Mouse (Mus musculus): ENCODE data around the gene Fam192a. TPM values are rescaled to one million over a fixed set of nuclear protein-coding genes. Genes with fewer than 3 reads are reported as not detected.

Gene Fam192a
- polyA plus RNA-seq, 1 experiment from 2014 or later, result 149 TPM

DNA sequence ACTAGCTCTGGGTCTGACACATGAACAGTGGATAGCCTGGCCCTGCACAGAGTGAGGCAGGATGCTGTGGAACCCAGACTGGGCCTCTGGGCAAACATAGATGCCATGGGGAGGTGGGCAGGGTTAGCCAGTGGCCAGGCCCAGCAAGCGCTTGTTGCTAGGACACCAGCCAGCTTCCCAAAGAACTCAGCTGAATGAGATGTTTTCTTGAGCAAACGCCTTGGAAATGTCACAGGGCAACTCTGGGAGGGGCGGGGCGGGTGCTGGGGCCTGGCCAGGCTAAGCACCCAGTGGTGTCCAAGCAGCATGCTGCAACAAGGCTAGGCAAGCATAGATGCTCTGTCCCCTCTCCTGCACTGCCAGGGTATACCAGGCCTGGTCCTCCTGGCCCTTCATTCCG, 40.5 kb downstream of the Fam192a start:
- Histone ChIP-seq H3K27ac (no peak overlapping the region), H3K79me2 (ENCODE audit: inconsistent target) (no peaks in the 10 kb centered on the region), H3K4me3 (ENCODE audit: inconsistent target) (no peak overlapping the region), H3K36me3 (ENCODE audit: inconsistent target) (peaks cover 33% of the 10 kb centered on the region; the same call in 1 of the 2 replicates)
- 100% methylated on average over 5 of the region's 5 CpGs for whole genome bisulfite sequencing (ENCODE audit: missing documents)

GRCm38 (mm10) chr8:94557281-94557680, 44.5 kb downstream of the Fam192a start:
- WGBS (ENCODE audit: missing documents), result 89% methylated on average over 3 of the region's 3 CpGs
- no peak overlapping the region for H3K27ac ChIP-seq

GRCm38 (mm10) chr8:94552696-94553095, 49.1 kb downstream of the Fam192a start:
- H3K79me2 ChIP-seq (ENCODE audit: inconsistent target), result peaks cover 2% of the 10 kb centered on the region; the same call in 1 of the 2 replicates
- WGBS (ENCODE audit: missing documents), result 76% methylated on average over 2 of the region's 2 CpGs
- H3K27ac ChIP-seq, result no peak overlapping the region
- H3K4me3 ChIP-seq (ENCODE audit: inconsistent target), result no peak overlapping the region
- H3K36me3 ChIP-seq (ENCODE audit: inconsistent target), result 0 out of 2 replicates have a peak, but pooled peaks cover 8% of the 10 kb centered on the region

More at GRCm38 (mm10) chr8:94557281-94557680, 44.5 kb downstream of the Fam192a start:
- Histone ChIP-seq H3K79me2 (ENCODE audit: inconsistent target) (no peaks in the 10 kb centered on the region), H3K36me3 (ENCODE audit: inconsistent target) (peaks cover 25% of the 10 kb centered on the region; the same call in 1 of the 2 replicates), H3K4me3 (ENCODE audit: inconsistent target) (no peak overlapping the region)

- Histone ChIP-seq H3K79me2 (ENCODE audit: inconsistent target) (peaks cover 11% of the 10 kb centered on the region; the same call in 1 of the 2 replicates), H3K36me3 (ENCODE audit: inconsistent target) (0 out of 2 replicates have a peak, but pooled peaks cover 5% of the 10 kb centered on the region), H3K4me3 (ENCODE audit: inconsistent target) (no peak overlapping the region), H3K27ac (peak overlapping the region; percentile 84)
- WGBS (ENCODE audit: missing documents), result 60% methylated on average over 17 of the region's 17 CpGs
Measured at GRCm38 (mm10) chr8:94551471-94552422, 50.0 kb downstream of the Fam192a start.

- H3K4me3 ChIP-seq (ENCODE audit: inconsistent target), result no peak overlapping the region
- WGBS (ENCODE audit: missing documents), result 64% methylated on average over 5 of the region's 5 CpGs
- no peaks in the 10 kb centered on the region for H3K36me3 ChIP-seq (ENCODE audit: inconsistent target)
- peak overlapping the region; percentile 84 for H3K27ac ChIP-seq
- H3K79me2 ChIP-seq (ENCODE audit: inconsistent target), result peaks cover 22% of the 10 kb centered on the region; the same call in 1 of the 2 replicates
Measured at GRCm38 (mm10) chr8:94549998-94550397, 51.8 kb downstream of the Fam192a start.

DNA sequence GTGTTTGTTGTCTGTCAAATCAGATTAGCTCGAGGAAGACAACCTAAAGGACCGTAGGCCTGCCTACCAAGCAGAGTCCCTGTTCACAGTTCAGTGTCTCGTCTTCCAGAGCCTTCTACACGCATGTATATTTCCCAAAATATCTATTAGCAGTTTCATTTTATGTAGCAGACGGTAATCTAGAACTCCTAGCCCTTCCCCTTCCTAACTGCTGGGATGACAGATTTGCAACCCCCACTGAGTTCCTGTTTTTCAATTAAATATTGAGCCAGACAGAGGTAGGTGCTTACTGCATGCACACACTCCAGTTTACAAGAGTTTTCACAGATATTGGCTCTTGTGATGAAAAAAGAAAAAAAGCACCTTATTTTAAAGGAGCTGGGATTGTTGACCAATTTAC, 52.3 kb downstream of the Fam192a start:
- peaks cover 23% of the 10 kb centered on the region; the same call in 1 of the 2 replicates for H3K79me2 ChIP-seq (ENCODE audit: inconsistent target)
- H3K36me3 ChIP-seq (ENCODE audit: inconsistent target), result no peaks in the 10 kb centered on the region
- H3K4me3 ChIP-seq (ENCODE audit: inconsistent target), result no peak overlapping the region
- H3K27ac ChIP-seq, result peak overlapping the region; percentile 84
- 0% methylated on average over 5 of the region's 5 CpGs for WGBS (ENCODE audit: missing documents)

DNA sequence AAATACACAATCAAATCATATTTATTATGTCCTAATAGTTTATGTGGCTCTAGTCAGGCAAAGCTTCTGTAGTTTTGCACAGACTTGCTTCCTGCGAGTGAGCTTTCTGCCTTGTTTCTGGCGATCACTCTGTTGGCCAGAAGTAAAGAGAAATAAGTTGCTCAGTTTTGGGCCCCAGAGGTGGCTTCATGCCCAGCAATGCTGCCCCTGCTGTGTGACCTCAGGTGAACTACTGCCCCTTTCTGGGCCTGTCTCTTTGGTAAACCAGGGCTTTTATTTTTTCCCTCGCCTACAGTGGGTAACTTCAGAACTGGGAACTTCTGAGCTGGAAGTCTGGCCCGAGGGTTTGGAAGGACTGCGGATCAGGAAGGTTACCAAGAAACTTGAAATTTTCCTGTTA, 52.8 kb downstream of the Fam192a start:
- WGBS (ENCODE audit: missing documents), result 51% methylated on average over 5 of the region's 5 CpGs

DNA sequence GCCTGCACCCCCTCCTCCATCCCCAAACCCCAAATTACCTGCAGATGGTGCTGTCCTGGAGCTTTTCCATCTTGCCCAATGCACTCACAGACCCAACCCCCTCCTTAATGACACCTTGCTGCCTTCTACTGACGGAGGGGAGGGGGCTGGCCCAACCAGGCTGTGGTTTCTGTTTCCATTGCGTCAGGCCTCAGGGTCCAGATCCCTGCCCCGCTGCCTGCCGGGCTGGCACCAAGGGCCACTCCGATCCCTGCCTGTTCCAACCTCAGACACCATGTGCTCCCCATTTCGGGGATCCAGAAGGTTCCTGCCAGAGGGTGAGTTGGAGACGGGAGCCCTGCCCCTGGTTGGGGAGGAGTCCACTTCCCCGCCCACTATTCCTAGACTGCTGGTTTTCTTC, 57.8 kb downstream of the Fam192a start:
- Histone ChIP-seq H3K4me3 (ENCODE audit: inconsistent target) (no peak overlapping the region), H3K79me2 (ENCODE audit: inconsistent target) (peaks cover 66% of the 10 kb centered on the region; the same call in 1 of the 2 replicates), H3K27ac (no peak overlapping the region), H3K36me3 (ENCODE audit: inconsistent target) (no peaks in the 10 kb centered on the region)
- 74% methylated on average over 8 of the region's 8 CpGs for WGBS (ENCODE audit: missing documents)

More for the DNA sequence above, 52.8 kb downstream of the Fam192a start:
- Histone ChIP-seq H3K36me3 (ENCODE audit: inconsistent target) (no peaks in the 10 kb centered on the region), H3K27ac (peak overlapping the region; percentile 84), H3K4me3 (ENCODE audit: inconsistent target) (no peak overlapping the region), H3K79me2 (ENCODE audit: inconsistent target) (peaks cover 27% of the 10 kb centered on the region; the same call in 1 of the 2 replicates)

DNA sequence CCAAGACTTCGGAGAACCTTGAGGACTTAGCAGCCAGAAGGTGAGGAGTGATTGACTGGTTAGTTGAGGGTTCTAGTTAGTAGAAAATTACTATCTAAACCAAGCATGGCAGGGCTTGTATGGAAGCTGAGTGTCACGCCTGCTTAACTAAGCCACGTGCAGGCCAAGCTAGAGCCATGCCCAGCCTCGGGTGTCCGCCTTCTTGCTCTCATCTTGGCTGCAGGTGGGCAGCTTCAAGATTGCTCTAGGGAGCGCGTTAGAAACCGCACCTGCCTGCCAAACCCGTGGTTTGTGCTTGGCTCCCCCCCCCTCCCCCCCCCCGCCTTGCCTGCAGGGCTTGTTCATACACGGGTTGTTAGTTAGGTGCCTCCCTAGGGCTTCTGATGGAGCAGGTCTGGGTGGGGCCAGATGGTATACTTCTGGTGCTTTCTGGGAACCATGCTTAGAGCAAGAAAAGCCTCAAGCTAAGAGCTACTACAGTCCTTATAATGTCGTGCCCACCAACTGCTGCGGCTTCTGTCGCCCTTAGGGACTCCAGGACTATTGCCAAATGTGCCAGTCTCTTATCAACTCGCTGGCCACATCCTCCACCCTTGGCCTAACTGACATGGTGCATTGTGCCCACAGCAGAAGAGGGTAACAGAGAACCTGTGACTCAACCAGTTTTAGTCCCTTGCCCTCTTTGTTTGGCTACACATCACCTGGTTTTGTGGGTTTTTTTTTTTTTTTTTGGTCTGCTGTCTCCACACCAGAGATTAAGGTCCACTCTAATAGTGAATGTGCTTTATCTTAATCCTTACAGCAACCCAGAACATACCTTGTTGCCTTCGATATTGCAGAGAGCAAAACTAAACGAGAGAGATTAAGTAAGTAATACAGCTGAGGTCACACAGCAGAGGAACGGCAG, 60.7 kb downstream of the Fam192a start:
- Histone ChIP-seq H3K36me3 (ENCODE audit: inconsistent target) (no peaks in the 10 kb centered on the region), H3K79me2 (ENCODE audit: inconsistent target) (peaks cover 79% of the 10 kb centered on the region; the same call in 1 of the 2 replicates), H3K4me3 (ENCODE audit: inconsistent target) (no peak overlapping the region), H3K27ac (no peak overlapping the region)
- WGBS (ENCODE audit: missing documents), result 36% methylated on average over 18 of the region's 18 CpGs

DNA sequence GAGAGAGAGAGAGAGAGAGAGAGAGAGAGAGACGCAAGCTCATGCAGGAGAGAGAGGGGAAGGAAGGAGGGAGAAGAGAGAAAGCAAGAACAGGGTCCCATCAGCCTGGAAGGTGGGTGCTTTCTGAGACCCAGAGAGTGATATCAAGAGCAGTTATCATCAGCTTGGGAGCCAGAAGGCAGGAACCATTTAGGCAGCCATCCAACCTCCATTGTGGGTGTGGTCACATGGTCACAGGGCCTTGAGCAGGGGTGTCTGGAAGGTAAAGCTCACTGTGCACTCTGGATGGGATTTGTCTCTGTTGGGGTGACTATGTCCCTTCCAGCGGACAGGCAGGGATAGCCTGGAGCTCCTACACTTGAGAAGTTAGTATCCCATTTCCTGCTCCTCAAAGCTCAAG, 61.8 kb downstream of the Fam192a start:
- Histone ChIP-seq H3K36me3 (ENCODE audit: inconsistent target) (no peaks in the 10 kb centered on the region), H3K27ac (no peak overlapping the region), H3K79me2 (ENCODE audit: inconsistent target) (peaks cover 84% of the 10 kb centered on the region; the same call in 1 of the 2 replicates), H3K4me3 (ENCODE audit: inconsistent target) (no peak overlapping the region)
- 89% methylated on average over 2 of the region's 2 CpGs for WGBS (ENCODE audit: missing documents)

- WGBS (ENCODE audit: missing documents), result 83% methylated on average over 2 of the region's 2 CpGs
Measured at GRCm38 (mm10) chr8:94537456-94537855, 64.3 kb downstream of the Fam192a start.

GRCm38 (mm10) chr8:94535631-94536030, 66.2 kb downstream of the Fam192a start:
- no peak overlapping the region for H3K27ac ChIP-seq
- H3K79me2 ChIP-seq (ENCODE audit: inconsistent target), result peaks cover 73% of the 10 kb centered on the region
- WGBS (ENCODE audit: missing documents), result 94% methylated on average over 7 of the region's 7 CpGs
- no peaks in the 10 kb centered on the region for H3K36me3 ChIP-seq (ENCODE audit: inconsistent target)
- H3K4me3 ChIP-seq (ENCODE audit: inconsistent target), result no peak overlapping the region

More at GRCm38 (mm10) chr8:94537456-94537855, 64.3 kb downstream of the Fam192a start:
- Histone ChIP-seq H3K36me3 (ENCODE audit: inconsistent target) (no peaks in the 10 kb centered on the region), H3K79me2 (ENCODE audit: inconsistent target) (peaks cover 81% of the 10 kb centered on the region), H3K27ac (no peak overlapping the region), H3K4me3 (ENCODE audit: inconsistent target) (no peak overlapping the region)

DNA sequence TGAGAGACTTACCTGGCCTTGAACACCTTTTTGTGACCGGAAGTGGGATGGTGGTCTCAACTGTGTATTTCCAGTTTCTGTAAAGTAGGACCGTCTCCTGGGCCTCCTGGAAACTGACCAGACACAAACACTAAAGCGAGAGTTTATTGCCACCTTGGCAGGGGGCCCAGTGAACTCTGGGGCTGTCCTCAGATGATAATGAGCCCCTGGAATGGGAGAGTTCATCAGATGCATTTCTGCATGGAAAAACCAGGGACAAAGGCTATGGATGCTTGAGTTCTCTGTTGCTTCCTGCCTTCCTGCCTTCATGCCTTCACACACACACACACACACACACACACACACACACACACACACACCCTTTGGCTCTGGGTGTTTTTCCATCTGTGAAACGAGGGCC, 67.2 kb downstream of the Fam192a start:
- Histone ChIP-seq H3K79me2 (ENCODE audit: inconsistent target) (peaks cover 64% of the 10 kb centered on the region), H3K4me3 (ENCODE audit: inconsistent target) (no peak overlapping the region), H3K36me3 (ENCODE audit: inconsistent target) (no peaks in the 10 kb centered on the region), H3K27ac (no peak overlapping the region)
- 87% methylated on average over 4 of the region's 4 CpGs for WGBS (ENCODE audit: missing documents)

All from macrophage (primary cell).